Mouse (Mus musculus) midbrain, embryonic 14.5 days (tissue): Measurements from ENCODE around the gene Mapk1ip1. TPM values are rescaled to one million over a fixed set of nuclear protein-coding genes. Genes with fewer than 3 reads are reported as not detected.

Source experiments
- ATAC-seq: fragments of 200-750 bp; cut with Nextera tagmentation; 2 replicates; pipeline ENCODE4 v1.8.0; 2017; ENCODE audit warnings: moderate number of reproducible peaks, moderate library complexity; ENCODE audit not compliant: low FRiP score, low TSS enrichment
- DNase-seq: peaks from one replicate; pipeline ENCODE4 v3.0.0-alpha.2; 2015
- H3K27ac ChIP-seq: fragments of 300-500 bp; sonication (generic); replicated peaks from 2 replicates; pipeline ENCODE4 v1.5.1; 2014; ENCODE audit warnings: mild to moderate bottlenecking, low read depth, low read length, moderate library complexity
- H3K27me3 ChIP-seq: fragments of 300-500 bp; sonication (generic); 2 replicates; pipeline ENCODE4 v1.6.1; 2014; ENCODE audit warnings: low read length, control low read depth, mixed read lengths; ENCODE audit not compliant: control insufficient read depth, insufficient read depth
- H3K36me3 ChIP-seq: fragments of 300-500 bp; sonication (generic); 2 replicates; pipeline ENCODE4 v1.6.1; 2014; ENCODE audit warnings: low read length, control low read depth; ENCODE audit not compliant: control insufficient read depth, insufficient read depth
- H3K4me1 ChIP-seq: fragments of 300-500 bp; sonication (generic); 2 replicates; pipeline ENCODE4 v1.6.1; 2014; ENCODE audit warnings: mild to moderate bottlenecking, antibody characterized with exemption, low read length, control low read depth; ENCODE audit not compliant: control insufficient read depth, insufficient read depth
- H3K4me2 ChIP-seq: fragments of 300-500 bp; sonication (generic); 2 replicates; pipeline ENCODE4 v1.6.1; 2014; ENCODE audit warnings: mild to moderate bottlenecking, low read length, moderate library complexity
- H3K4me3 ChIP-seq: fragments of 300-500 bp; sonication (generic); replicated peaks from 2 replicates; pipeline ENCODE4 v1.5.1; 2014; ENCODE audit warnings: low read depth, low read length
- H3K9ac ChIP-seq: fragments of 300-500 bp; sonication (generic); replicated peaks from 2 replicates; pipeline ENCODE4 v1.6.1; 2014; ENCODE audit warnings: mild to moderate bottlenecking, low read length, moderate library complexity
- H3K9me3 ChIP-seq: fragments of 300-500 bp; sonication (generic); 2 replicates; pipeline ENCODE4 v1.6.1; 2016; ENCODE audit warnings: low read length, control low read depth, mixed read lengths; ENCODE audit not compliant: control insufficient read depth
- WGBS: fragments of 180-500 bp; shearing (Covaris S2); extraction: QIAGEN DNeasy Blood & Tissue Kit; methylation state at CpG from one replicate; pipeline ENCODE4 v1.1.7; 2014; 5-methylcytosine and 5-hydroxymethylcytosine counted together
- polyA plus RNA-seq: library from polyadenylated mRNA; unstranded; fragments of >200 nt; fragmentation: Nextera tagmentation; extraction: Ambion mirVana; gene quantifications from 2 replicates; pipeline ENCODE4 v1.2.1, GENCODE M21; 2014

Mapk1ip1 gene
- polyA plus RNA-seq, 1 experiment from 2014 or later: 29.4 TPM

DNA sequence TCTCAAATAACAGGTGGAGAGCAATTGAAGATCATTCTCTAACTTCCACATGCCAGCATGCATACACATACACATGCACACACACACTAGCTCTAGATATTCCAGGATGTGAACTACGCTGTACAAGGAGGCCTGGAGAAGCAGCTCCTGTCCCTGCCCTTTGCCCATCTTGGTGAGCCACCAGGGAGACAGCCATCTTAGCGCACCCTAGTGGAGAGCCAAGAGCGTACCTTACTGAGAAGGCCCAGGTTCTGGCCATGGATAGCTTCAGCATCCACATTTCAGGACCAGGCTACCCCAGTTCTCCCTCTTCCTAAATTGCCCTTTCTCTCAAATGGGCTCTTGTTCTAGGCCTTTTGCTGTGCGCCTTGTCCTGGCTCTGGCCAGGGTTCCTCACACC is 27.8 kb downstream of the Mapk1ip1 start:
- no peak overlapping the region for H3K9ac ChIP-seq
- H3K4me1 ChIP-seq: 0 out of 2 replicates have a peak, but pooled peaks cover 3% of the 10 kb centered on the region
- no peak overlapping the region for H3K4me3 ChIP-seq
- H3K9me3 ChIP-seq: no peaks in the 10 kb centered on the region
- no peak overlapping the region for H3K27ac ChIP-seq
- H3K4me2 ChIP-seq: no peak overlapping the region
- H3K27me3 ChIP-seq: no peaks in the 10 kb centered on the region
- DNase-seq (no peak), ATAC-seq (no peak)
- WGBS: 58% methylated on average over 4 of the region's 4 CpGs
- H3K36me3 ChIP-seq: no peaks in the 10 kb centered on the region

GRCm38 (mm10) chr7:138813213-138813875 is 32.7 kb downstream of the Mapk1ip1 start:
- Histone ChIP-seq H3K4me2 (no peak overlapping the region), H3K27ac (peak overlapping the region; percentile 42), H3K4me1 (0 out of 2 replicates have a peak, but pooled peaks cover 9% of the 10 kb centered on the region), H3K9me3 (no peaks in the 10 kb centered on the region), H3K4me3 (no peak overlapping the region), H3K9ac (no peak overlapping the region), H3K27me3 (no peaks in the 10 kb centered on the region), H3K36me3 (no peaks in the 10 kb centered on the region)
- DNase-seq (peak; percentile 56), ATAC-seq (no peak)
- 55% methylated on average over 11 of the region's 11 CpGs for WGBS

GRCm38 (mm10) chr7:138807146-138807545 is 38.9 kb downstream of the Mapk1ip1 start:
- Histone ChIP-seq H3K27me3 (no peaks in the 10 kb centered on the region), H3K9me3 (no peaks in the 10 kb centered on the region; the same call in 1 of the 2 replicates), H3K9ac (no peak overlapping the region), H3K36me3 (no peaks in the 10 kb centered on the region), H3K4me3 (no peak overlapping the region), H3K4me2 (no peak overlapping the region), H3K27ac (no peak overlapping the region), H3K4me1 (no peaks in the 10 kb centered on the region)
- no peak for DNase-seq
- ATAC-seq: no peak
- 85% methylated on average over 3 of the region's 3 CpGs for WGBS

- H3K9ac ChIP-seq: no peak overlapping the region
- no peaks in the 10 kb centered on the region; the same call in 1 of the 2 replicates for H3K9me3 ChIP-seq
- no peak overlapping the region for H3K4me2 ChIP-seq
- ATAC-seq (no peak), DNase-seq (no peak)
- no peaks in the 10 kb centered on the region for H3K27me3 ChIP-seq
- H3K4me3 ChIP-seq: no peak overlapping the region
- no peaks in the 10 kb centered on the region for H3K4me1 ChIP-seq
- H3K27ac ChIP-seq: no peak overlapping the region
- no peaks in the 10 kb centered on the region for H3K36me3 ChIP-seq
- WGBS: 69% methylated on average over 4 of the region's 4 CpGs
Measured at GRCm38 (mm10) chr7:138803386-138803785, 42.7 kb downstream of the Mapk1ip1 start.

GRCm38 (mm10) chr7:138788109-138788508 is 58.0 kb downstream of the Mapk1ip1 start:
- H3K4me3 ChIP-seq: no peak overlapping the region
- no peak overlapping the region for H3K27ac ChIP-seq
- no peaks in the 10 kb centered on the region for H3K4me1 ChIP-seq
- DNase-seq (no peak), ATAC-seq (no peak)
- 81% methylated on average over 5 of the region's 5 CpGs for WGBS
- H3K36me3 ChIP-seq: no peaks in the 10 kb centered on the region
- no peaks in the 10 kb centered on the region for H3K27me3 ChIP-seq
- H3K4me2 ChIP-seq: no peak overlapping the region
- no peaks in the 10 kb centered on the region for H3K9me3 ChIP-seq
- H3K9ac ChIP-seq: no peak overlapping the region

Other genes with a start within 250 kb of the Mapk1ip1 start
- 95.8 and 100 TPM in 2 replicates for gene Ppp2r2d, start 194 bp downstream of the Mapk1ip1 start, polyA plus RNA-seq
- gene Bnip3, start 63.2 kb upstream of the Mapk1ip1 start, polyA plus RNA-seq: 92.6 and 93.8 TPM in 2 replicates
- gene Jakmip3, start 94.5 kb upstream of the Mapk1ip1 start, polyA plus RNA-seq: 5.4 and 6.1 TPM in 2 replicates
- 215 and 238 TPM in 2 replicates for gene Dpysl4, start 239.7 kb upstream of the Mapk1ip1 start, polyA plus RNA-seq